Mouse (Mus musculus) heart, embryonic 12.5 days (tissue): ENCODE measurements around the gene Arhgef3. TPM values are rescaled to one million over a fixed set of nuclear protein-coding genes. Genes with fewer than 3 reads are reported as not detected.

Source experiments
- ATAC-seq: fragments of 200-750 bp; cut with Nextera tagmentation; 2 replicates; pipeline ENCODE4 v1.8.0; 2017; ENCODE audit warnings: moderate TSS enrichment, moderate library complexity; ENCODE audit not compliant: insufficient number of reproducible peaks, low FRiP score
- H3K27ac ChIP-seq: fragments of 300-500 bp; sonication (generic); 2 replicates; pipeline ENCODE4 v1.5.1; 2016; ENCODE audit warnings: mild to moderate bottlenecking, moderate library complexity; ENCODE audit not compliant: poor library complexity, severe bottlenecking
- H3K27me3 ChIP-seq: fragments of 300-500 bp; sonication (generic); replicated peaks from 2 replicates; pipeline ENCODE4 v1.6.1; 2016; ENCODE audit warnings: mild to moderate bottlenecking, moderate library complexity
- H3K36me3 ChIP-seq: fragments of 300-500 bp; sonication (generic); 2 replicates; pipeline ENCODE4 v1.6.1; 2016; ENCODE audit warnings: mild to moderate bottlenecking, moderate library complexity
- H3K4me1 ChIP-seq: fragments of 300-500 bp; sonication (generic); replicated peaks from 2 replicates; pipeline ENCODE4 v1.6.1; 2016; ENCODE audit warnings: mild to moderate bottlenecking
- H3K4me2 ChIP-seq: fragments of 300-500 bp; sonication (generic); 2 replicates; pipeline ENCODE4 v1.6.1; 2016; ENCODE audit warnings: mild to moderate bottlenecking, moderate library complexity
- H3K4me3 ChIP-seq: fragments of 300-500 bp; sonication (generic); 2 replicates; pipeline ENCODE4 v1.5.1; 2016; ENCODE audit warnings: mild to moderate bottlenecking
- H3K9ac ChIP-seq: fragments of 300-500 bp; sonication (generic); 2 replicates; pipeline ENCODE4 v1.6.1; 2016; ENCODE audit warnings: mild to moderate bottlenecking, moderate library complexity
- H3K9me3 ChIP-seq: fragments of 300-500 bp; sonication (generic); replicated peaks from 2 replicates; pipeline ENCODE4 v1.6.1; 2016; ENCODE audit warnings: mild to moderate bottlenecking, moderate library complexity
- WGBS: fragments of 180-500 bp; shearing (Covaris S2); methylation state at CpG from one replicate; pipeline ENCODE4 v1.1.7; 2016; 5-methylcytosine and 5-hydroxymethylcytosine counted together
- microRNA-seq: library from miRNA; unstranded; fragments of <30 nt; microRNA quantifications from one replicate; pipeline ENCODE4, GENCODE M21; 2017
- polyA plus RNA-seq: library from polyadenylated mRNA; unstranded; fragments of >200 nt; fragmentation: Nextera tagmentation; extraction: Ambion mirVana; gene quantifications from 2 replicates; pipeline ENCODE4 v1.2.1, GENCODE M21; 2016

Arhgef3 gene
- polyA plus RNA-seq, 1 experiment from 2014 or later: 17.6 TPM

DNA sequence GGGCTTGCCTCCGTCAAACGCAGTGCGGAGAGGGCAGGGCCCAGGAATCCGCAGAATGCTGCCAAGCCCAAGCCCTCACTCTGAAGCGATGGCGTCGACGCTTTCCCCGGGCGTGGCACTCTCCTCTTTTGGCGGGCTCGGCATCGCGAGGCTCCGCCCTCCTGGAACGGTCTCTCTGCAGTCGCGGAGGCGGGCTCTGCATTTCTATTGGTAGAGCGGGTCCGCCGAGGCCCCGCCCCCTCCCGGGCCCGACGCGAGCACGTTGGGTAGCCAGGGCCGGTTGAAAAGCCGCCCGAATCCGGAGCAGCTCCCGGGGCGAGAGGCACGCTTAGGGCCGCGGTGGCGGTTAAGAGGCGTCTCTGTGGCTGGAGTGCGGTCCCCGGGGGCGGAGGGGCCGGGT is 313.9 kb downstream of the Arhgef3 start, which contains the start of gene Fam208a:
Gene Fam208a (plus strand): TSS at position 262 of the 400 bp plus-strand sequence.
- Histone ChIP-seq H3K27me3 (no peaks in the 10 kb centered on the region), H3K4me1 (no peaks in the 10 kb centered on the region), H3K9me3 (peaks cover 13% of the 10 kb centered on the region), H3K9ac (peak within 1 kb of the TSS; percentile 92), H3K27ac (peak within 1 kb of the TSS; percentile 98), H3K4me3 (peak within 1 kb of the TSS; percentile 75), H3K36me3 (peaks cover 10% of the 10 kb centered on the region), H3K4me2 (peak within 1 kb of the TSS; percentile 81)
- peak; percentile 97 for ATAC-seq
- WGBS: 1% methylated on average over 43 of the region's 43 CpGs

GRCm38 (mm10) chr14:27428973-27429711 is 314.4 kb downstream of the Arhgef3 start:
- Histone ChIP-seq H3K4me2 (peak overlapping the region; percentile 81), H3K9ac (peak overlapping the region; percentile 92), H3K36me3 (peaks cover 16% of the 10 kb centered on the region), H3K27me3 (no peaks in the 10 kb centered on the region), H3K4me3 (peak overlapping the region; percentile 75), H3K4me1 (no peaks in the 10 kb centered on the region), H3K9me3 (peaks cover 13% of the 10 kb centered on the region), H3K27ac (peak overlapping the region; percentile 98)
- ATAC-seq: peak; percentile 82
- under 1% methylated on average over 71 of the region's 78 CpGs for WGBS

DNA sequence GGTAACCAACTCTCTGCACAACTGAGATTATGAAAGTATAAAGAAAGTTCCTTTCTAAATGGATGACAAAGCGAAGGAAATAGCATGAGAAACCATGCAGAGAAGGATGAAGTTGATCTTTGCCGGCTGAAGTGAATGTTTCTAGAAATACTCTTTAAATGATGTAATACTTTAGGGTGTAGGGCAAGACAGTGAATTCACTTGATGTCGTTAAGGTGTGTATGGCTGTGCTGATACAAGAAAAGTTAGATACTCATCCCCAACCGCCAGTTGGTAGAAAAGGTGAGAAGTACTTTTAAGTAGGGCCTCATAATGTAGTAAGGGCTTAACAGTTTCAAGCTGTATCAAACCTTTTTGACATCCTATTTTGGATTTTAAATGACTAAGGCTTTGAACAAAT is 315.6 kb downstream of the Arhgef3 start:
- H3K9me3 ChIP-seq: peaks cover 7% of the 10 kb centered on the region
- 87% methylated on average over 4 of the region's 4 CpGs for WGBS
- H3K27ac ChIP-seq: no peak overlapping the region
- H3K4me3 ChIP-seq: no peak overlapping the region
- no peak for ATAC-seq
- no peak overlapping the region for H3K4me2 ChIP-seq
- no peak overlapping the region for H3K9ac ChIP-seq
- H3K36me3 ChIP-seq: peaks cover 20% of the 10 kb centered on the region
- H3K4me1 ChIP-seq: no peaks in the 10 kb centered on the region
- H3K27me3 ChIP-seq: no peaks in the 10 kb centered on the region

DNA sequence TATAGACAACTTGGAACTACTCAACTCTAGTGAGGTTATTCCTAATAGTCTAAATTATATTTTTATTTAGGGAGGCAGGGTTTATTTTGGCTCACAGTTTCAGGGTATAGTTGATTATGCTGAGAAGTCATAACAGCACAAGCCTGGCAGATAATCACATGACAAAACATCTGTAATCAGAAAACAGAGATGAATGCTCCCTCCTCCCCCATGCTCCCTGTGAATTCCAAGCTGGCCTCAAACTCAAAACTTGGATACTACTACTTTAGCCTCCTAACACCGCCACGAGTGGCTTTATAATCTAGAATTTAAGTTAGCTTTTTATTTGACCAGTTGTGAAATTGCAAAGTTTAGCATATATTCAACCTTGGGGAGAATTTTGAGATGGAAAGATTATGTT is 317.4 kb downstream of the Arhgef3 start:
- Histone ChIP-seq H3K9ac (no peak overlapping the region), H3K4me1 (no peaks in the 10 kb centered on the region), H3K9me3 (peaks cover 7% of the 10 kb centered on the region), H3K36me3 (peaks cover 28% of the 10 kb centered on the region), H3K4me2 (no peak overlapping the region), H3K4me3 (no peak overlapping the region), H3K27ac (no peak overlapping the region), H3K27me3 (no peaks in the 10 kb centered on the region)
- 97% methylated on average over 2 of the region's 2 CpGs for WGBS
- no peak for ATAC-seq

GRCm38 (mm10) chr14:27436116-27436515 is 321.4 kb downstream of the Arhgef3 start:
- 81% methylated on average over 1 of the region's 1 CpGs for WGBS
- Histone ChIP-seq H3K4me3 (no peak overlapping the region), H3K27me3 (no peaks in the 10 kb centered on the region), H3K9ac (no peak overlapping the region), H3K4me2 (no peak overlapping the region), H3K4me1 (no peaks in the 10 kb centered on the region), H3K36me3 (peaks cover 33% of the 10 kb centered on the region), H3K27ac (no peak overlapping the region), H3K9me3 (no peaks in the 10 kb centered on the region)
- no peak for ATAC-seq

DNA sequence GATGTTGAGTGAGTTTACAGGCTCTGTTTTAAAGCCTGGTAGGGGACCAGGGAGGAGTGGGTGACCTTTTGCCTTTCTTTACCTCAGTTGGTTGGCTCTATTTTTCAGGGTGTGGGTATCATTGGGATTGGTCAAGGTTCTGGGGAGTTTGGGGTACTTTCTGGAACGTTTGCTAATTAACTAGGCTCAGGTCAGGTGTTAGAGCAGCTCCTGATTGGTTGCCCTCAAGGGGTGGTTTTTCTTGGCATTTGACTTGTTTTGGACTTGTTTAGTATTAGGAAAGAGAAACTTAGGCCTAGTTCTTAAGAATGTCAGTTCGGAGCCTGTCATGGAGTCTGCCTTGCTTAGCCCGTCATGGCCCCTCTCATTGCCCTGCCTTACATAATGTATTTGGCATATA is 322.1 kb downstream of the Arhgef3 start:
- Histone ChIP-seq H3K9me3 (no peaks in the 10 kb centered on the region), H3K36me3 (peaks cover 31% of the 10 kb centered on the region), H3K27ac (no peak overlapping the region), H3K4me2 (no peak overlapping the region), H3K4me3 (no peak overlapping the region), H3K4me1 (no peaks in the 10 kb centered on the region), H3K27me3 (no peaks in the 10 kb centered on the region), H3K9ac (no peak overlapping the region)
- WGBS: 84% methylated on average over 3 of the region's 3 CpGs
- ATAC-seq: no peak

DNA sequence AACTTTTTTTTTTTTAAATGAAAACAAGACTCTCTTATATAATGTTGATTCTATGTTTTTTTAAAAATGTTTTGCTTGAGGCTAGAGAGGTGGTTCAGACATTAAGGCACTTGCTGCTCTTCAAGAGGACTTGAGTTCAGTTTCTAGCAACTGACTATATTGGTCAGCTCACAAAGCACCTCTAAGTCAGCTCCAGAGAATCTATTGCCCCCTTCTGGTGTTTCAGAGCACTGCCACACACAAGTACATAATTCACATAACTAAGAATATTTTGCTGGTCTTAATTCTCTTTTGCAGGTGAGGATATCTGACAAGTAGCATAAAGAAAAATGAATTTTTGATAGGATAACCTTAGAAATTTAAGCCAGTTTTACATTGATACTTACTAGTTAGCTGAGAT is 326.2 kb downstream of the Arhgef3 start:
- H3K4me2 ChIP-seq: no peak overlapping the region
- no peak overlapping the region for H3K4me3 ChIP-seq
- no peak overlapping the region for H3K27ac ChIP-seq
- no peaks in the 10 kb centered on the region for H3K9me3 ChIP-seq
- H3K4me1 ChIP-seq: no peaks in the 10 kb centered on the region
- no peak for ATAC-seq
- H3K9ac ChIP-seq: no peak overlapping the region
- H3K27me3 ChIP-seq: no peaks in the 10 kb centered on the region
- H3K36me3 ChIP-seq: peaks cover 38% of the 10 kb centered on the region

DNA sequence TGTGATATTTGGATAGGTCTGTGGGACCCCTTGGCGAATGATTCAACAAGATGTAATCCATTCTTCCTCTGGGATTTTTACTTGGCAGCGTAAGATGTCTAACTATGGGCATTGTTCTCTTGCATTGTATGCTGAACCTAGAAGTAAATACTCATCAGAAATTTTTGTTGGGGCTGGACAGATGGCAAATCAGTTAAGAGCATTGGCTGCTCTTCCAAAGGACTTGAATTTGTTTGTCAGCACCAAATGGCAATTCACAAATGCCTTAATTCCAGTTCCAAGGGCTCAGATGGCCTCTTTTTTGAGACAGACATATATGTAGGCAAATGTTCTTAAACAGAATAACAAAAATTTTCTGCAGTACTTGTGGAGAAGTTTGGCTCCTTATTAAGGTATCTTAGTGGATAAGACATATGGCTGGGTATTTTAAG is 330.2 kb downstream of the Arhgef3 start:
- Histone ChIP-seq H3K4me1 (no peaks in the 10 kb centered on the region), H3K4me3 (no peak overlapping the region), H3K36me3 (peaks cover 50% of the 10 kb centered on the region), H3K9me3 (no peaks in the 10 kb centered on the region), H3K27ac (no peak overlapping the region), H3K27me3 (no peaks in the 10 kb centered on the region), H3K9ac (no peak overlapping the region), H3K4me2 (no peak overlapping the region)
- 86% methylated on average over 2 of the region's 2 CpGs for WGBS
- ATAC-seq: no peak

DNA sequence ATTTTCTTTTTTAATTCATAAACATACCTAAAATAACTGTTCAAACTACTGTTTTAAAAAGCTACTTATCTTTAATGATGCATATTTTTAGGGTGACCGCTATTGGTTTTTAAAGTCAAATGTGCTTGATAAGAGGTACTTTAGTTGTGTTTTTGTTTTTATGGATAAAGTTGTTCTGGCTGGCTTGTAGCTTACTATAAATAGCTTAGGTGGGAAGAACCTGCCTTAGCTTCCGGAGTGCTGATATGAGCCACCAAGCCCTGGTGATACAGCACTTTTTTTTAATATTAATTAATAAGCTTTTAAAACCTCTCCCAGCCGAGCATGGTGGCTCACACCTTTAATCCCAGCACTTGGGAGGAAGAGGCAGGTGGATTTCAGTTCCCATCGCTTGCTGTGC is 332.3 kb downstream of the Arhgef3 start:
- no peak for ATAC-seq
- H3K4me2 ChIP-seq: no peak overlapping the region

More for the DNA sequence above, 332.3 kb downstream of the Arhgef3 start:
- H3K9me3 ChIP-seq: no peaks in the 10 kb centered on the region
- H3K27me3 ChIP-seq: no peaks in the 10 kb centered on the region
- H3K27ac ChIP-seq: no peak overlapping the region
- WGBS: 69% methylated on average over 4 of the region's 4 CpGs
- H3K4me3 ChIP-seq: no peak overlapping the region
- H3K9ac ChIP-seq: no peak overlapping the region
- H3K4me1 ChIP-seq: no peaks in the 10 kb centered on the region
- peaks cover 48% of the 10 kb centered on the region for H3K36me3 ChIP-seq

Small RNA genes lying within 50 kb of the gene (microRNA-seq; reads per million reads assigned to microRNA genes)
- not detected for gene Gm23633

Other genes with a start within 250 kb of the Arhgef3 start
- gene Asb14, start 220.3 kb upstream of the Arhgef3 start, polyA plus RNA-seq: 0.33 and 0.89 TPM in 2 replicates
- 30.7 and 34.7 TPM in 2 replicates for gene Appl1, start 143.7 kb upstream of the Arhgef3 start, polyA plus RNA-seq
- gene Hesx1, start 120.5 kb upstream of the Arhgef3 start, polyA plus RNA-seq: 0.26 and 0.52 TPM in 2 replicates
- 1.5 and 1.7 TPM in 2 replicates for gene Il17rd, start 76.0 kb upstream of the Arhgef3 start, polyA plus RNA-seq